Mouse (Mus musculus) central nervous system, embryonic 14 days (tissue): ENCODE results near the gene Fam13c. TPM values are rescaled to one million over a fixed set of nuclear protein-coding genes. Genes with fewer than 3 reads are reported as not detected.

ENCODE experiments used
- polyA plus RNA-seq: library from polyadenylated mRNA; depleted of rRNA; stranded (reverse); fragments of >200 nt; gene quantifications from 2 replicates; pipeline ENCODE4 v1.2.3, GENCODE M21; 2012; rRNA removed

The Fam13c gene
- polyA plus RNA-seq, result 12.9 and 13.9 TPM in 2 replicates

DNA sequence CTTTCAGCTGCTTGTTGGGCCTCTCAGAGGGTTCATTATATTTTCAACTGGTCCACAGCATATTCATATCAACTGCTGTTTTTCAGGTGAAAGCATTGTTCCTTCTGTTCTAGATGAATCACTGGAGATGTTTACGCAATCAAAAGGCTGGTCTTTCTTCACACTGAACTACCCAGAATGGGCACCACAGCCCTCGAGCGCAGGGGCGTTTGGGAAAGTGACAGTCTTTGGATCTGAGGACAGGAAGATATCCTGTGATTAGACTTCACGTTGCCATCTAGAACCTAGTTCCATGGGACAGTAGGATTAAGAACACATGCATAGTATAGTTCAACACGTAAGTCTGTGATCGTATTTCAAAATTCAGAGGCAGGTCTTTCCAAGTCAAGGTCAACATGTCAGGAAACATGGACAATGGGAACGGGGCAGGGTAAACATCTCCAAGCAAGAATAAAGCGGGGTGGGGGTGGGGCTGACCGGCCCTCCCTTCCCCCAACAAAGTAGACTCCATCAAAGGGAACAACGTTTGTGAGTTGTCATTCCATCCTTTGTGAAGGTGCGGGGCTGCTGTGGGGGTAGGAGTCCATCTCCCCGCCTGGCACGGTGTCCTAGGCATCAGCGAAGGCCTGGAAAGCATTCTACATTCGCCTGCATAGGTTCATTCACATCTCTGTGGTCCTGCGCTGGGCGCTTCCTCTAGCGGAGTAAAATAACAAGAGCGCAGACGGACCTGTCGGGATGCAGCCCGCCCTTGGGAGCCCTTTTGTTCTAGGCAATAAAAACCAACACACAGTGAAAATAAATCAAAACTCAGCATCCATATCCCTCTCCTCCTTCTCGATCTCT, at the start of gene Fam13c:
Gene Fam13c (plus strand): TSS at position 806 of the 846 bp plus-strand sequence.

Other genes starting within 250 kb of the Fam13c start
- gene Mrln, start 235.8 kb upstream of the Fam13c start, polyA plus RNA-seq, result 1.6 and 8.2 TPM in 2 replicates
- 3.3 and 4.3 TPM in 2 replicates for gene Slc16a9, start 195.4 kb upstream of the Fam13c start, polyA plus RNA-seq
- gene Phyhipl, start 215.5 kb downstream of the Fam13c start, polyA plus RNA-seq, result 59.4 and 67.4 TPM in 2 replicates